Mouse (Mus musculus) forelimb bud, embryonic 11.5 days (tissue): ENCODE measurements at regions not wholly inside any gene's neighbourhood (a gene's known extent, or its start where the extent isn't known, plus 50 kb on each side); places are given as distances from the start of the nearest gene placed in this dataset.

Source experiments
- DNase-seq: peaks from one replicate; pipeline ENCODE4 v3.0.0-alpha.2; 2012; ENCODE audit warnings: low read depth, low spot score

- DNase-seq: no peak
Measured at GRCm38 (mm10) chr2:94248948-94249347, 91.2 kb upstream of the Hsd17b12 start.

- no peak for DNase-seq
Measured at GRCm38 (mm10) chr2:94246851-94247471, 89.2 kb upstream of the Hsd17b12 start.

GRCm38 (mm10) chr2:94246180-94246611 lies 88.4 kb upstream of the Hsd17b12 start:
- DNase-seq: no peak

- DNase-seq: peak; percentile 89
Measured at GRCm38 (mm10) chr2:94245305-94245959, 87.7 kb upstream of the Hsd17b12 start.

- DNase-seq: no peak
Measured at GRCm38 (mm10) chr2:94244140-94244539, 86.4 kb upstream of the Hsd17b12 start.

- DNase-seq: no peak
Measured at GRCm38 (mm10) chr2:94243053-94243916, 85.5 kb upstream of the Hsd17b12 start.

- no peak for DNase-seq
Measured at GRCm38 (mm10) chr2:94242406-94243052, 84.8 kb upstream of the Hsd17b12 start.

GRCm38 (mm10) chr2:94242051-94242397 lies 84.3 kb upstream of the Hsd17b12 start:
- DNase-seq: no peak

- DNase-seq: no peak
Measured at GRCm38 (mm10) chr2:94241301-94242050, 83.7 kb upstream of the Hsd17b12 start.

- no peak for DNase-seq
Measured at GRCm38 (mm10) chr2:94240411-94240810, 82.6 kb upstream of the Hsd17b12 start.

GRCm38 (mm10) chr2:94239573-94239972 lies 81.8 kb upstream of the Hsd17b12 start:
- DNase-seq: no peak

- DNase-seq: no peak
Measured at GRCm38 (mm10) chr2:94236479-94236878, 78.7 kb upstream of the Hsd17b12 start.

- no peak for DNase-seq
Measured at GRCm38 (mm10) chr2:94233597-94233996, 75.8 kb upstream of the Hsd17b12 start.

- no peak for DNase-seq
Measured at GRCm38 (mm10) chr2:94219421-94219820, 61.7 kb upstream of the Hsd17b12 start.

- no peak for DNase-seq
Measured at GRCm38 (mm10) chr2:94217481-94217880, 59.7 kb upstream of the Hsd17b12 start.

- no peak for DNase-seq
Measured at GRCm38 (mm10) chr2:94215455-94215854, 57.7 kb upstream of the Hsd17b12 start.
